8 mouse cellular contexts compared by ENCODE assay signal in the genomic region with DNA sequence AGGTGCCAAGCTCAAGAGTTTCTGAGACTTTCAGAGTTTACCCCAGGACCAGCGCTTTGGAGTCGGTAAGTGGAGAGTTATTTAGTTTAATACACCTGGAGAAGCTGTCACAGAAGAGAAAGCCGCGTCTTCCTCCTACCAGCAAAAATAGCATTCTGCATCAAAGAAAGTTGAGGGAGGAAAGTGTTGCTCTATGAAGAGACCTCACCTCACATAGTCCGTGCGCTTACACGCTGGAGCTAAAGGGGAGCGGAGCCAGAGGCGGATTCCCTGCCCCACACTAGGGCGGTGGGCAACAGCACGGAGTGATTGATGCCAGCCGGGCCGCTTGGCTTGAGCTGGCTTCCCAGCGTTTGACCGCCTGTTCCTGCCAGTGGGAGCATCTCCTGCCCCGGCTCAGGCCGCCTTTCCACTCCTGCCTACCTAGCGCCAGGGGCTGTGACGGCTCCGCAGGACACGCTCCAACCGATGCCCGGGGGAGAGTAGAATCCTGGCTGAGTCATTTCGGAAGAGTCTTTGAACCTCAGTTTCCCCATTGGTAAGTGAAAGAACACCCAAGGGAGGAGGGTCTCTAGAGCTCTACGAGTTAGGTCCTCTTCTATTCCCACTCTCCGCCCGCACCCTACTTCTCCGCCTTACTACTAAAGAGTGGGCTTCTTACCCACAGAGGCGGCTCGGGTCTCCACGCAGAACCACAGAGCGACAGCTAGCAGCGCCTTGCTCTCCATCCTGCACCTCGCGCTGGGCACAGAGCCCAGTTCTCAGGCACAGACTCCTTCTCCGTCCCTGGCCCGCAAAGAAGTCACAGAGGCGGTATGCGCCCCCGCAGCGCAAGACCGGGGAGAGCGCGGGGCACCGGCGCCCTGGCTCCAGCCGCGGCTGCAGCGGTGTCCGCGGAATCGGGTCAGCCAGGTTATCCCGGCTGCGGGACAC. TPM values are rescaled to one million over a fixed set of nuclear protein-coding genes. Genes with fewer than 3 reads are reported as not detected.
DNase-seq lines count a peak whose midpoint lies in the region; ATAC-seq and TF ChIP-seq lines count a peak whose summit lies in the region.

No protein-coding gene starts in this region.

- no peak for DNase-seq in lung, adult 2 months
- DNase-seq in lung, adult 18-20 months = no peak
- DNase-seq in embryo, embryonic 10 days (ENCODE audit: low spot score) = peak; percentile 32
- DNase-seq in forebrain, postnatal 0 days = peak; percentile 42
- peak; percentile 13 for DNase-seq in kidney, postnatal 14 days
- no peak for DNase-seq in spleen, postnatal 14 days (ENCODE audit: low spot score in 2 of 2)

- H3K9me3 ChIP-seq in forebrain, postnatal 0 days (ENCODE audit: low read length) = no peaks in the 10 kb centered on the region
- no peaks in the 10 kb centered on the region for H3K9me3 ChIP-seq in stomach, embryonic 14.5 days (ENCODE audit: control insufficient read depth, low read depth, low read length)

- H3K4me3 ChIP-seq in lung, adult 2 months (replicated peaks; ENCODE audit: extremely low read depth, low read depth, low read length) = peak overlapping the region; percentile 69
- H3K4me3 ChIP-seq in forebrain, postnatal 0 days (ENCODE audit: low read depth, low read length) = peak overlapping the region; percentile 55
- H3K4me3 ChIP-seq in stomach, embryonic 14.5 days (ENCODE audit: low read depth, low read length) = peak overlapping the region; percentile 49

- peak overlapping the region; percentile 48 for H3K9ac ChIP-seq in forebrain, postnatal 0 days
- peak overlapping the region; percentile 42; the same call in 1 of the 2 replicates for H3K9ac ChIP-seq in stomach, embryonic 14.5 days (replicated peaks; ENCODE audit: low read depth, low read length)

- peak; percentile 66 for ATAC-seq in forebrain, postnatal 0 days
- peak; percentile 51 for ATAC-seq in megakaryocyte-erythroid progenitor cell, adult 5-6 weeks (replicated peaks; ENCODE audit: low FRiP score, low TSS enrichment, poor library complexity, severe bottlenecking)
- ATAC-seq in stomach, embryonic 14.5 days (ENCODE audit: insufficient number of reproducible peaks, insufficient read depth, low FRiP score, low read depth) = peak; percentile 43; the same call in 1 of the 2 replicates

- 3% methylated on average over 54 of the region's 54 CpGs for WGBS in lung, adult 2 months
- 1% methylated on average over 53 of the region's 54 CpGs for WGBS in forebrain, postnatal 0 days
- 2% methylated on average over 54 of the region's 54 CpGs for WGBS in stomach, embryonic 14.5 days

- peaks cover 59% of the 10 kb centered on the region for H3K27me3 ChIP-seq in forebrain, postnatal 0 days (ENCODE audit: insufficient read depth, low read length)
- peaks cover 21% of the 10 kb centered on the region; the same call in 1 of the 2 replicates for H3K27me3 ChIP-seq in stomach, embryonic 14.5 days (ENCODE audit: control insufficient read depth, insufficient read depth, low read length)

- TF ChIP-seq POLR2A in lung, adult 2 months (IDR thresholded peaks at IDR 0.05; ENCODE audit: borderline replicate concordance, extremely low read depth, low read depth, low read length) = no peak

- no peak for TF ChIP-seq CTCF in lung, adult 2 months (IDR thresholded peaks at IDR 0.05; ENCODE audit: insufficient read depth, low read length)
- TF ChIP-seq CTCF in forebrain, postnatal 0 days (IDR thresholded peaks at IDR 0.05; ENCODE audit: low read depth) = no peak

- H3K4me1 ChIP-seq in lung, adult 2 months (ENCODE audit: control insufficient read depth, insufficient read depth, low read length) = peaks cover 6% of the 10 kb centered on the region
- H3K4me1 ChIP-seq in forebrain, postnatal 0 days (ENCODE audit: insufficient read depth) = peaks cover 6% of the 10 kb centered on the region; the same call in 1 of the 2 replicates
- H3K4me1 ChIP-seq in stomach, embryonic 14.5 days (ENCODE audit: control insufficient read depth, insufficient read depth, low read length) = peaks cover 3% of the 10 kb centered on the region; the same call in 1 of the 2 replicates

- peak overlapping the region; percentile 11; the same call in 1 of the 2 replicates for H3K27ac ChIP-seq in forebrain, postnatal 0 days (ENCODE audit: low read depth, low read length)
- H3K27ac ChIP-seq in stomach, embryonic 14.5 days (ENCODE audit: low read length) = peak overlapping the region; percentile 39; the same call in 1 of the 2 replicates

- H3K36me3 ChIP-seq in forebrain, postnatal 0 days (ENCODE audit: insufficient read depth) = no peaks in the 10 kb centered on the region
- H3K36me3 ChIP-seq in stomach, embryonic 14.5 days (ENCODE audit: control insufficient read depth, insufficient read depth, low read length) = no peaks in the 10 kb centered on the region

- H3K4me2 ChIP-seq in forebrain, postnatal 0 days (ENCODE audit: low read depth) = peak overlapping the region; percentile 100
- H3K4me2 ChIP-seq in stomach, embryonic 14.5 days (replicated peaks; ENCODE audit: low read depth, low read length) = peak overlapping the region; percentile 94

RNA-seq across cellular contexts. Expression of a gene that starts 0.6 kb away (rescaled TPM):
- 71.7 and 106 TPM in 2 replicates for polyA plus RNA-seq in lung, adult 2 months (2012; rRNA removed)
- total RNA-seq in forebrain, postnatal 0 days (2014; rRNA removed) = 16.9 and 23.4 TPM in 2 replicates
- polyA plus RNA-seq in forebrain, postnatal 0 days (2015; fragmentation: Nextera tagmentation; extraction: Ambion mirVana) = 8.1 and 12.6 TPM in 2 replicates
- 0.46 TPM in 1 of 2 replicates, not detected in the other for total RNA-seq in megakaryocyte-erythroid progenitor cell, adult 5-6 weeks (2014; fragmentation: Nextera tagmentation)
- total RNA-seq in megakaryocyte-erythroid progenitor cell, adult 5-6 weeks (2017) = 0.56 and 0.84 TPM in 2 replicates
- polyA plus RNA-seq in stomach, embryonic 14.5 days (2014; fragmentation: Nextera tagmentation; extraction: Ambion mirVana) = 26.5 and 27.6 TPM in 2 replicates

Comparison
In these comparisons a context has a peak if more than half of its experiments do, and no peak if none do; other contexts are left out.
1. DNase-seq: peak in embryo, embryonic 10 days (single experiment), forebrain, postnatal 0 days (single experiment) and kidney, postnatal 14 days (single experiment); none in lung, adult 2 months (single experiment), lung, adult 18-20 months (0 of 2) and spleen, postnatal 14 days (0 of 2).
2. Peak in every context shown above with its lines, with median percentiles within 50 percentile points of each other: H3K4me3 ChIP-seq and ATAC-seq.